In the genomic region with DNA sequence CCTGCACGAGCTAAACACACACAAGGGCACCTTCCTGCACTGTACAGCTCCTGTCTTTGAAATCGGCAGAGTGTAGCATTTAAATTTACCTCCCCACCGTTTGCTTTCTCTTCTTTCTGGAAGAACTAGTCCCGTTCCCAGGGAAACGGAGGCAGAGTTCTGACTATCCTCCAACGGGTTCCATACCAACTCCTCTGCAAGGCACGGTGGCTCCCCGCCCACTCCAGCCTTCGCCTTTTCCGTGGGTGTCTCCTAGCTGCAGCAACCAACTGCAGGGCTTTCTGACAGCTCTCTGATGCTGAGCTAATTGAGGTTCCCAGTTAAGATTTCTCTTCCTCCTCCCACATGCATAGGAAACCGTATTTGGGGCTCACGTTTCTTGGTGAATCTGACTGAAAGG, we compare ENCODE assay signal across 10 mouse cellular contexts. TPM values are rescaled to one million over a fixed set of nuclear protein-coding genes. Genes with fewer than 3 reads are reported as not detected.
A peak's percentile ranks its signal among the peaks of the same experiment; 100 is the strongest.
DNase-seq lines count a peak whose midpoint lies in the region; ATAC-seq and TF ChIP-seq lines count a peak whose summit lies in the region.
"Had no signal": no experiment of that assay in that cellular context is flagged by ENCODE, and none has a peak within 500 bp of the region (broad histone marks: within the 10 kb centered on the region; RNA-seq: fewer than 3 reads in every experiment).

No protein-coding gene starts in this region.

- H3K4me1 ChIP-seq in heart, embryonic 14.5 days (ENCODE audit: control insufficient read depth in 2 of 2, insufficient read depth in 2 of 2, low read length in 2 of 2), result peaks cover 14 to 50% of the 10 kb centered on the region in 2 experiments
- no peaks in the 10 kb centered on the region for H3K4me1 ChIP-seq in lung, adult 2 months (ENCODE audit: control insufficient read depth, insufficient read depth, low read length)

- no peak for TF ChIP-seq CTCF in lung, adult 2 months (IDR thresholded peaks at IDR 0.05; ENCODE audit: insufficient read depth, low read length)

- H3K4me2 ChIP-seq in heart, embryonic 14.5 days (ENCODE audit: low read length), result peak overlapping the region; percentile 81

- no peaks in the 10 kb centered on the region for H3K27me3 ChIP-seq in heart, embryonic 14.5 days (ENCODE audit: control insufficient read depth, insufficient read depth, low read length)

- intact Hi-C loops in left cerebral cortex, postnatal 10 days (cut with DNase I), result no loop called here

- ATAC-seq in heart, embryonic 14.5 days (ENCODE audit: insufficient number of reproducible peaks, insufficient read depth, low FRiP score, low read depth), result no peak
- ATAC-seq: hindbrain, embryonic 16.5 days had no signal

- TF ChIP-seq POLR2A in lung, adult 2 months (IDR thresholded peaks at IDR 0.05; ENCODE audit: borderline replicate concordance, extremely low read depth, low read depth, low read length), result no peak

- WGBS in heart, embryonic 14.5 days, result 36% methylated on average over 12 of the region's 12 CpGs
- 61% methylated on average over 12 of the region's 12 CpGs for WGBS in lung, adult 2 months

- peaks cover 58% of the 10 kb centered on the region for H3K36me3 ChIP-seq in heart, embryonic 14.5 days (ENCODE audit: control insufficient read depth, insufficient read depth, low read length)

- DNase-seq in heart, postnatal 4 days, result no peak
- DNase-seq in layer of hippocampus, adult 18-20 months (ENCODE audit: low spot score in 2 of 2), result peak; percentile 87 to 93
- DNase-seq in left cerebral cortex, postnatal 10 days (ENCODE audit: extremely low spot score in 1 of 2, low spot score in 2 of 2), result peak; percentile 62 to 77
- no peak for DNase-seq in thymus, postnatal 14 days
- DNase-seq in lung, adult 2 months, result no peak
- no peak for DNase-seq in cerebellum, postnatal 25 days
- DNase-seq: gastrocnemius, postnatal 10 days; thymus, adult 2 months had no signal

- peak overlapping the region; percentile 72 for H3K9ac ChIP-seq in heart, embryonic 14.5 days (ENCODE audit: low read length)

- peak overlapping the region; percentile 46 to 68 for H3K27ac ChIP-seq in heart, embryonic 14.5 days (replicated peaks in 1 of 2; ENCODE audit: control insufficient read depth in 1 of 2, insufficient read depth in 1 of 2, low read depth in 2 of 2, low read length in 2 of 2)

- H3K4me3 ChIP-seq in heart, embryonic 14.5 days (ENCODE audit: control insufficient read depth in 1 of 2, insufficient read depth in 1 of 2, low read depth in 1 of 2, low read length in 2 of 2), result peak overlapping the region in 1 of 2 experiments; percentile 19; a peak in 2 of 4 replicates
- no peak overlapping the region for H3K4me3 ChIP-seq in lung, adult 2 months (replicated peaks; ENCODE audit: extremely low read depth, low read depth, low read length)

- H3K9me3 ChIP-seq in heart, embryonic 14.5 days (ENCODE audit: control insufficient read depth, low read length), result no peaks in the 10 kb centered on the region

RNA-seq across cellular contexts. Expression of a gene that starts 6.5 kb away (rescaled TPM):
- polyA plus RNA-seq in heart, embryonic 14.5 days (2014; fragmentation: Nextera tagmentation; extraction: Ambion mirVana), result 1,376 and 1,533 TPM in 2 replicates
- 1,000 to 10,000 TPM; 2,111 to 2,171 TPM for total RNA-seq in heart, postnatal 4 days (2021)
- total RNA-seq in layer of hippocampus, adult 18-20 months (2021), result 10 to 100 TPM; 17.7 to 20.5 TPM
- total RNA-seq in left cerebral cortex, postnatal 10 days (2021), result 10 to 100 TPM; 22.4 to 24.0 TPM
- 40.0 and 61.4 TPM in 2 replicates for polyA plus RNA-seq in lung, adult 2 months (2012; rRNA removed)

Comparison
In these comparisons a context has a peak if more than half of its experiments do, and no peak if none do; other contexts are left out.
1. DNase-seq: peak in layer of hippocampus, adult 18-20 months (2 of 2) and left cerebral cortex, postnatal 10 days (2 of 2); none in heart, postnatal 4 days (single experiment), thymus, postnatal 14 days (single experiment), lung, adult 2 months (single experiment) and cerebellum, postnatal 25 days (0 of 2).
2. RNA of a gene that starts 6.5 kb away (total RNA-seq): 2,111 to 2,171 TPM in heart, postnatal 4 days; 22.4 to 24.0 TPM in left cerebral cortex, postnatal 10 days and 17.7 to 20.5 TPM in layer of hippocampus, adult 18-20 months; every median in the first group is over 10 times any median in the second.